Mouse (Mus musculus) liver, embryonic 16.5 days (tissue): ENCODE measurements around the gene Wfdc2. TPM values are rescaled to one million over a fixed set of nuclear protein-coding genes. Genes with fewer than 3 reads are reported as not detected.

ENCODE experiments used
- ATAC-seq: fragments of 200-750 bp; cut with Nextera tagmentation; 2 replicates; pipeline ENCODE4 v1.8.0; 2017; ENCODE audit warnings: low read depth, mild to moderate bottlenecking, moderate number of reproducible peaks, moderate library complexity
- H3K27ac ChIP-seq: fragments of 300-500 bp; sonication (generic); 2 replicates; pipeline ENCODE4 v1.5.1; 2014; ENCODE audit warnings: mild to moderate bottlenecking, low read length
- H3K27me3 ChIP-seq: fragments of 300-500 bp; sonication (generic); 2 replicates; pipeline ENCODE4 v1.6.1; 2014; ENCODE audit warnings: low read depth, low read length, mixed read lengths; ENCODE audit not compliant: control insufficient read depth, insufficient read depth
- H3K36me3 ChIP-seq: fragments of 300-500 bp; sonication (generic); 2 replicates; pipeline ENCODE4 v1.6.1; 2014; ENCODE audit warnings: mild to moderate bottlenecking; ENCODE audit not compliant: control insufficient read depth, insufficient read depth
- H3K4me1 ChIP-seq: fragments of 300-500 bp; sonication (generic); 2 replicates; pipeline ENCODE4 v1.6.1; 2014; ENCODE audit warnings: low read depth, low read length, mixed read lengths; ENCODE audit not compliant: control insufficient read depth
- H3K4me2 ChIP-seq: fragments of 300-500 bp; sonication (generic); 2 replicates; pipeline ENCODE4 v1.6.1; 2014; ENCODE audit warnings: low read depth, low read length, mixed read lengths
- H3K4me3 ChIP-seq: fragments of 300-500 bp; sonication (generic); 2 replicates; pipeline ENCODE4 v1.5.1; 2014; ENCODE audit warnings: low read depth, mild to moderate bottlenecking, low read length
- H3K9ac ChIP-seq: fragments of 300-500 bp; sonication (generic); 2 replicates; pipeline ENCODE4 v1.6.1; 2014; ENCODE audit warnings: low read depth, low read length
- H3K9me3 ChIP-seq: fragments of 300-500 bp; sonication (generic); replicated peaks from 2 replicates; pipeline ENCODE4 v1.6.1; 2016; ENCODE audit warnings: low read length; ENCODE audit not compliant: control insufficient read depth
- WGBS: fragments of 180-500 bp; shearing (Covaris S2); extraction: QIAGEN DNeasy Blood & Tissue Kit; methylation state at CpG from one replicate; pipeline ENCODE4 v1.1.7; 2014; ENCODE audit not compliant: insufficient replicate concordance; 5-methylcytosine and 5-hydroxymethylcytosine counted together
- polyA plus RNA-seq: library from polyadenylated mRNA; unstranded; fragments of >200 nt; fragmentation: Nextera tagmentation; extraction: Ambion mirVana; gene quantifications from 2 replicates; pipeline ENCODE4 v1.2.1, GENCODE M21; 2015

Wfdc2 gene
- polyA plus RNA-seq, 1 experiment from 2014 or later, result 1.7 TPM

DNA sequence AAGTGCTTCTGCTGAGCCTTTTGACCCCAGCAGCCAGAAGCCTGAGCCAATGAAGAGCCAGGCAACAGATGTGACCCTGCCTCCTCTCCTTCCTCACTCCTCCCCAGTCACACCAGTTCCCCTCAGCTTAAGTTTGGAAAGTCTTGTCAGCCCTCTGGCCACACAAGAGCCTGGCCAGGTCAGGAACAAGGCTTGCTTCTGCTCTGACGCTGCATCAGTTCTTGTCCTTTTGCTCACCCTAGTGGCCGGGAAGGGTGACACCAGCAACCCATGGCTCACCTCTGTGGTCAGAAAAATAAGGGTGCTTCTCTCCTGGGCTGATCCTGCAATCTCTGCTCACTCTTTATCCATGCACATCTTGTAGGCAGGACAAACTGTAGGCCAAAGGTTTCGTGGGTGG lies 41.4 kb upstream of the Wfdc2 start:
- 6% methylated on average over 3 of the region's 3 CpGs for WGBS
- Histone ChIP-seq H3K4me3 (no peak overlapping the region), H3K27ac (no peak overlapping the region), H3K36me3 (no peaks in the 10 kb centered on the region), H3K4me2 (no peak overlapping the region), H3K9ac (no peak overlapping the region), H3K9me3 (no peaks in the 10 kb centered on the region), H3K4me1 (no peaks in the 10 kb centered on the region), H3K27me3 (no peaks in the 10 kb centered on the region)
- no peak; the same call in 1 of the 2 replicates for ATAC-seq

DNA sequence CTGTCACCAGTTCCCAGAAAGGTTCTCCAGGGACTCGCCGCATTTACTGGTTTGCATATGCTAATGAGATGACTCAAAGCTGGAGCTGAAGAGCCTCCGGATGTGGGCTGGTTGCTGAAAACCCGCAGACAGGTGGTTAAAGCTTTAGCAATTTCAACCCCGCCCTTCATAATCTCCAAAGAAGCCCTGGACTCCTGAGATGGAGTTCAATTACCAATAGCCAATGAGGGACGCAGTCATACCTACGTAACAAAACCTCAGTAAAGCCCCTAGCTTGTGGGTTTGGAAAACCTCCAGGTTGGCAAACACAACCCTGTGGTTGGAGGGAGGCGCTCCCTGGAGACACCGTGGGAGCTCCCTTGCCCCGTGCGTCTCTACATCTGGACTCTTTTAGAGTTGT lies 40.4 kb upstream of the Wfdc2 start:
- Histone ChIP-seq H3K4me2 (peak overlapping the region; percentile 1; the same call in 1 of the 2 replicates), H3K27me3 (no peaks in the 10 kb centered on the region), H3K27ac (peak overlapping the region; percentile 25), H3K4me1 (no peaks in the 10 kb centered on the region), H3K36me3 (no peaks in the 10 kb centered on the region), H3K9ac (no peak overlapping the region), H3K9me3 (no peaks in the 10 kb centered on the region), H3K4me3 (no peak overlapping the region)
- 3% methylated on average over 11 of the region's 11 CpGs for WGBS
- 0 out of 2 replicates have a peak, but pooled peaks have one; percentile 13 for ATAC-seq

DNA sequence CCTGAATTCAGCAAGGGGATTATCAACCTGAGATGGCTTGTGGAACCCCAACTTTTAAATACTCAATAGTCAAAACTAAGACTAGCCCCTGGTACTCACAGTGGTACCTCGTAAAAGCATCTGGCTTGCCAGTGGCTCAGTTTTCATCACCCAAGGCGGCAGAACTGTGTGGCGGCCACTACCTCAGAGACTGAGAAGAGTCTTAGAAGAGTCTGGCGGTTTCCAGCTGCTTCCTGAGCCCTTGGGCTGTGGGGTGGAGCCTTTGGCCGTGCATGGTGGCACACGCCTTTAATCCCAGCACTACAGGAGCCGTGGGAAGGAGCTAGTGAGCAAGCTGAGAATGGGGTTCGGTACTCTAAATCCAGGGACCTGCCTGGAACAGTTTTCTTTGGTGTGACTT lies 39.9 kb upstream of the Wfdc2 start:
- Histone ChIP-seq H3K4me2 (peak overlapping the region; percentile 1; the same call in 1 of the 2 replicates), H3K36me3 (no peaks in the 10 kb centered on the region), H3K27ac (peak overlapping the region; percentile 25), H3K27me3 (no peaks in the 10 kb centered on the region), H3K4me3 (no peak overlapping the region), H3K4me1 (no peaks in the 10 kb centered on the region), H3K9me3 (no peaks in the 10 kb centered on the region), H3K9ac (no peak overlapping the region)
- ATAC-seq, result no peak
- 13% methylated on average over 8 of the region's 8 CpGs for WGBS

DNA sequence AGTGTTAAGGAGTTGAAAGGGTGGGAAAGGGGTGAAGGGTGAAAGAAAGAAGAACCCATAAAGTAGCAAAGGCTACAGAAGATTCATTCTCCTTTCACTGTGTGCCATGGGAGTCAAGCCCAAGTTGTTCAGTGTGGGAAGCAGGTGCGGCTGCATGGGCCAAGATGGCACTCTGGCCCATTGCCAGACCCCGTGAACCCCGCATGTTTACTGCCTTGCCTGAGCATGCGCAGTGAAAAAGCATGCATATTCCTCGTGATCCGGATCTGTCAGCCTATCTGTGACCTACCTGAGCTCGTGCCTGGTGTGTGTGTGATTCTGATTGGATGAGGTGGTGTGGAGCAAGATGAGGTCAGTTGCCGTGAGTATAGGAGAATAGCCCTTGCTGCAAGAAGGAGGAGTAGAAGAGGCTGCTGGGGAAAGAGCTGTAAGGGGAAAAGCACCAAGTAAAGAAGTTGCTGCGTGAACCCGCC lies 38.9 kb upstream of the Wfdc2 start:
- no peaks in the 10 kb centered on the region for H3K27me3 ChIP-seq
- H3K9ac ChIP-seq, result no peak overlapping the region
- no peaks in the 10 kb centered on the region for H3K36me3 ChIP-seq
- H3K4me2 ChIP-seq, result no peak overlapping the region
- no peaks in the 10 kb centered on the region for H3K4me1 ChIP-seq
- H3K9me3 ChIP-seq, result no peaks in the 10 kb centered on the region
- WGBS, result 60% methylated on average over 10 of the region's 10 CpGs
- ATAC-seq, result no peak
- H3K27ac ChIP-seq, result no peak overlapping the region
- H3K4me3 ChIP-seq, result no peak overlapping the region

DNA sequence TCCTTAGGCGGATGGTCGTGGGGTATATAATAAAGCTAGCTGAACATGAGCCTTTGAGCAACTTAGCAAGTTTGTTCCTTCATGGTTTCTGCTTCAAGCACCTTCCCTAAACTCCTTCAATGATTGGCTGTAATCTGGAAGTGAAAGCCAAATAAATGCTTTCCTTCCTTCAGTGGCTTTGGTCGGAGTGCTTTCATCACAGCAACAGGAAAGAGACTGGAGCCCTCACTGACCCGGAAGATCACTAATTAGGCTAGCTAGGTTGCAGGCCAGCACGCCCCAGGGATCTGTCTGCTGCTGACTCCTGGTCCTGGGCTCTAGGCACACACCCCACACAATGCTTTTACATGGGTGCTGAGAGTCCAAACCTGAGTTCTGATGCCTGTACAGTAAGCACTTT lies 33.7 kb upstream of the Wfdc2 start:
- 46% methylated on average over 5 of the region's 5 CpGs for WGBS
- no peak overlapping the region for H3K9ac ChIP-seq
- no peaks in the 10 kb centered on the region for H3K4me1 ChIP-seq
- H3K9me3 ChIP-seq, result no peaks in the 10 kb centered on the region
- no peak overlapping the region for H3K27ac ChIP-seq
- H3K4me2 ChIP-seq, result no peak overlapping the region
- H3K27me3 ChIP-seq, result no peaks in the 10 kb centered on the region
- H3K36me3 ChIP-seq, result no peaks in the 10 kb centered on the region
- no peak overlapping the region for H3K4me3 ChIP-seq
- ATAC-seq, result no peak

DNA sequence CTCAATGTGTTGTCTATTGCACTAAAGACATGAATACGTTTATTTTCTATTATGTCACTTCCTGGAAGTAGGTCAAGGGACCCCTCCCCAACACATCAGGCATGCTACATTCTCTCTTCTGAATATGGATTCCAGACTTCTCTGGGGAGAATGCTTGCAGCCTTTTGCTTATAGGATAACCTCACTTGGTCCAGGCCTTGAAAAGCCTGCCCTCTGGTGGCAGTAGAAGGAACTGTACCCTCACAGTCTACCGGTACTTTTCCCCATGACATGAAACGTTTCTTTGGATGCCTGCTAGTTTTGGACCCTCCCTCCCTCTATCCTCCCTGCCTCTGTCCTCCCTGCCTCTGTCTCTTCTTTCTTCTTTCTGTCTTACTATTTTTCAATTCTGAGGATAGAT lies 31.0 kb upstream of the Wfdc2 start:
- Histone ChIP-seq H3K9me3 (no peaks in the 10 kb centered on the region), H3K9ac (no peak overlapping the region), H3K27me3 (no peaks in the 10 kb centered on the region), H3K36me3 (no peaks in the 10 kb centered on the region), H3K4me3 (no peak overlapping the region), H3K4me1 (no peaks in the 10 kb centered on the region), H3K27ac (no peak overlapping the region), H3K4me2 (no peak overlapping the region)
- WGBS, result 8% methylated on average over 3 of the region's 3 CpGs
- ATAC-seq, result no peak

DNA sequence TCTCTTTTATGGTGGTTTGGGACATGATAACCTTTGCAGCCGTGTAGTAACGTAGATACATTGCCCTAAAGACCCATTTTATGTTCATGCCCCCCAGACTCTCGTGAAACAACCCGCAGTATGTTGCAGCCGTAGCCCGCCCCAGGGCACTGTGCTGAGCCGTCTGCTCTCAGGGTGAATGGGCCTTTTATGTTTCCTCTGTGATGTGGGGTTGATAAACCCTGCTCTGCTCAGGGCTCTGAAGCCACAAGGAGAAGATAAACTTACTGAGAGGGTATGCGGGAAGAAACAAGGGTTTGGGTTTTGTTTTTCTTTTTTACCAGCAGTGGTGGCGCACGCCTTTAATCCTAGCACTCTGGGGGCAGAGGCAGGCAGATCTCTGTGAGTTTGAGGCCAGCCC lies 27.9 kb upstream of the Wfdc2 start:
- H3K27me3 ChIP-seq, result no peaks in the 10 kb centered on the region
- H3K4me2 ChIP-seq, result no peak overlapping the region
- H3K4me1 ChIP-seq, result no peaks in the 10 kb centered on the region
- H3K9me3 ChIP-seq, result no peaks in the 10 kb centered on the region
- H3K4me3 ChIP-seq, result no peak overlapping the region
- WGBS, result 55% methylated on average over 10 of the region's 10 CpGs
- no peak overlapping the region for H3K9ac ChIP-seq
- H3K36me3 ChIP-seq, result no peaks in the 10 kb centered on the region
- ATAC-seq, result no peak
- H3K27ac ChIP-seq, result no peak overlapping the region

DNA sequence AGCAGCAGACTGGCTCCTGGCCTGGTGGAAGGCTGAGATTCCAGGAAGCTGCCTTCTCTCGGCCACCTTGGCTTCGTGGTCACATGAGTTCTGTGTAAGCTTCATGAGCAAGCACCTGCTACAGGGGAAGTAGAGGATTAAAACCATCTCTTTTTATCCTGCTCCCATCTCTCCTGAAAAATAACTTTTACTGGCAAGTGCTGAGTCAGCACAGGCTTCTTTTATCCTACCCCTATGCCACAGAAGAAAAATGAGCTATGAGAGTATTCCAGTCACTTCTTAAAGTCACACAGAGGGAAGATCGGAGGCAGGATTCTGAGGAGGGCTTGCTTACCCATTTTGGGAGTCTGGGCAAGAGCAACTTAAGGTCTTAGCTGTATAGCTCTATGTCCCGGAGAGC lies 25.2 kb upstream of the Wfdc2 start:
- H3K27me3 ChIP-seq, result no peaks in the 10 kb centered on the region
- no peak overlapping the region for H3K4me3 ChIP-seq
- ATAC-seq, result no peak
- H3K36me3 ChIP-seq, result no peaks in the 10 kb centered on the region
- H3K27ac ChIP-seq, result no peak overlapping the region
- 49% methylated on average over 4 of the region's 4 CpGs for WGBS
- H3K4me1 ChIP-seq, result no peaks in the 10 kb centered on the region
- H3K9me3 ChIP-seq, result no peaks in the 10 kb centered on the region
- H3K4me2 ChIP-seq, result no peak overlapping the region
- H3K9ac ChIP-seq, result no peak overlapping the region

DNA sequence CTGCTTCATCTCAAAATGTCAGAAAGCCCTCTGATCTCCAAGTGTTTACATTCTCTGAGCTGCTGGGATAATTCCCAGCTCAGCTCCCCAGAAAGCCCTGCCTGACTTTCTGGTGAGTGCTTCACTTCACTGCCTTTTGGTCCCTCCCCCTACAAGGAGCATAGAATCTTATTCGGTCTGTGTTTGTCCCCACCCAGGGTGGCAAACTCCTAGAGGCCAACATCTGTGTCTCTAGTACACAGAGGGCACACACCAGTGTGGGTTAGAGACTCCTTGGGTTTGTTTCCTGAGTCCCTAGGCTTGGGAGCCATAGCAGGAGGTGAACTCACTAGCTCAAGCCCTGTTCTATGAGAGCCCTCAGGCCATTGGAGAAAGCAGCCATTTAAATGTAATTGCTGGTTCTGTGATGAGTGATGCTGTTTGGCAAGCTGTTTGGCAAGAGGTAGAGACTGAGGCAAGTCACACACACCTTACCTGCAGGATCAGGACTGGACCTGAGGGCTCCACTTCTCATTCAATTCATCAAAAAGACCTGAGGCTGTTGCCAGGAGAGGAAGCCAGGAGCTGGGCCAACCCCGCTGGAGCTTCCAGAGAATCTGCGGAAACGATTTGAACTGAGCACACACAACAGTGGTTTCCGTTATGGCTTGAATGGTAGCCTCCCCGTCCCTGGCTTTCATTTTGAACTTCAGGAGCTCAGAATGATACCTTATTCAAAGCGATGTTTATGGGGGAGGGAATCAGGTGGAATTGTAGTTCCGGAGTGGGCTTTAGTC lies 21.4 kb upstream of the Wfdc2 start:
- Histone ChIP-seq H3K4me3 (no peak overlapping the region), H3K4me2 (no peak overlapping the region), H3K4me1 (no peaks in the 10 kb centered on the region), H3K9ac (no peak overlapping the region), H3K9me3 (no peaks in the 10 kb centered on the region), H3K27me3 (no peaks in the 10 kb centered on the region), H3K36me3 (no peaks in the 10 kb centered on the region), H3K27ac (no peak overlapping the region)
- WGBS, result 15% methylated on average over 8 of the region's 8 CpGs
- ATAC-seq, result no peak
